Mouse (Mus musculus): ENCODE data around the gene Rem2.

DNA sequence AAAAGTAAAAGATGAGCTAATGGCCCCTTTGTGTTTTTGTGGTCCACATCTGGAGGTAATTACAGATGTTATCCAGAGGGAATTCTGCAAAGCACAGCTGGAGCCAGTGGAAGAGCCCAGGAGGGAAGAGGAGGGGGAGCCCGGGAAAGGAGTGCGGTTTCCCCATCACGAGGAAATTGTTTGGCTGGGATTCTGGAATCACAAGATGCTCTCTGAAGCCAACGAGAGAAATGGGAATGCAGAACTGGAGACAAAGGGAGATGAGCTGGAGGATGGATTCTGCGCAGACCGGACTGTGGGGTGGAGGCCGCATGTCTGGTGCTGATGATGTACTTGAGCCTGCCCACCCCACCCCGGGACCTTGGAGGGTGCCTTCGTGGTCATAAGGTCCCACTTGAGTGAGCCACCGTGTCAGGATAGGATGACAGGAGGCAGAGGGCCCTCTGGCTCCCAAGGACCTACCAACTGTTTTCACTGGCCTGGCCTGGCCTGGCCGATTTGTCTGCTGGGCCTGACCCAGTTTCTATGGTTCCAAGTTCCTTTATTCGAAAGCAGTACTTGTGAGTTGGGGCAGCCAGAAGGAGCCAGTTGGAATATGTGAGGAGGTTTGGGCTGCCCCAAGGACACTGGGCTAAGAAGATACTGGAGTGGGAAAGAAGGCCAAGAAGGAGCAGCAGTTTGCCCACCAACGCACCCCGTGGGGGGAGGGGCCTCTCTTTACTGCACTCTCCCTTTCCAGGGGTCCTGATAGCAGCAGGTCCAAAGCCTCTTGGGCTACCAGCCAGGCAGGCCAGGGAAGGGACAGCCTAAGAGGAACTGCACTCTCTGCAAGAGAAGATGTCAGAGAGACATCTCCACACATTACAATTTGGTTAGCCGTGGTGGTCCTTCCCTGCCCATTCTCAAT lies 31.9 kb upstream of the Rem2 start:
- no peak for TF ChIP-seq POLR2A (IDR thresholded peaks at IDR 0.05; ENCODE audit: low read depth, low read length)
- no peak for TF ChIP-seq CTCF (IDR thresholded peaks at IDR 0.05; ENCODE audit: extremely low read depth, insufficient read depth, insufficient read length, insufficient replicate concordance)
